Mouse (Mus musculus) lung, adult 2 months (tissue): ENCODE data around the gene Cdh8.

ENCODE experiments used
- CTCF ChIP-seq: fragments of 200-500 bp; IDR thresholded peaks from 2 replicates; pipeline ENCODE4 v1.5.1; 2011; ENCODE audit warnings: mild to moderate bottlenecking, low read length, control low read depth; ENCODE audit not compliant: insufficient read depth
- POLR2A ChIP-seq: fragments of 200-500 bp; IDR thresholded peaks from 2 replicates; pipeline ENCODE4 v1.6.1; 2011; ENCODE audit warnings: low read depth, mild to moderate bottlenecking, control low read depth, low read length, borderline replicate concordance; ENCODE audit errors: extremely low read depth

GRCm38 (mm10) chr8:99349456-99349855 lies 66.8 kb downstream of the Cdh8 start:
- TF ChIP-seq CTCF, result no peak
- TF ChIP-seq POLR2A, result no peak
